Mouse (Mus musculus) liver, adult 2 months (tissue): ENCODE data around the gene Akt1. TPM values are rescaled to one million over a fixed set of nuclear protein-coding genes. Genes with fewer than 3 reads are reported as not detected.
A peak's percentile ranks its signal among the peaks of the same experiment; 100 is the strongest.

ENCODE experiments used
- DNase-seq: peaks from one replicate; pipeline ENCODE4 v3.0.0-alpha.2; 2011; ENCODE audit warnings: low read depth, low spot score; ENCODE audit errors: extremely low read depth
- H3K27ac ChIP-seq: fragments of 200-500 bp; replicated peaks from 2 replicates; pipeline ENCODE4 v1.5.1; 2012; ENCODE audit warnings: low read depth, mild to moderate bottlenecking, control low read depth, inconsistent platforms, low read length; ENCODE audit not compliant: insufficient read depth
- H3K27me3 ChIP-seq: fragments of 200-500 bp; 2 replicates; pipeline ENCODE4 v1.6.1; 2012; ENCODE audit warnings: mild to moderate bottlenecking, moderate library complexity, low read length, inconsistent platforms; ENCODE audit not compliant: control insufficient read depth, insufficient read depth
- H3K36me3 ChIP-seq: fragments of 200-500 bp; 2 replicates; pipeline ENCODE4 v1.6.1; 2012; ENCODE audit warnings: low read length, inconsistent platforms; ENCODE audit not compliant: control insufficient read depth, insufficient read depth
- H3K4me1 ChIP-seq: fragments of 200-500 bp; 2 replicates; pipeline ENCODE4 v1.6.1; 2011; ENCODE audit warnings: low read length; ENCODE audit not compliant: control insufficient read depth, insufficient read depth
- H3K4me3 ChIP-seq: fragments of 200-500 bp; 2 replicates; pipeline ENCODE4 v1.5.1; 2011; ENCODE audit warnings: low read depth, mild to moderate bottlenecking, control low read depth, low read length, moderate library complexity; ENCODE audit not compliant: insufficient read depth
- H3K79me2 ChIP-seq: fragments of 200-500 bp; 2 replicates; pipeline ENCODE4 v1.6.1; 2012; ENCODE audit warnings: inconsistent platforms, mild to moderate bottlenecking, low read length, moderate library complexity; ENCODE audit not compliant: control insufficient read depth, insufficient read depth
- H3K9ac ChIP-seq: fragments of 200-500 bp; 2 replicates; pipeline ENCODE4 v1.6.1; 2012; ENCODE audit warnings: low read depth, mild to moderate bottlenecking, control low read depth, inconsistent platforms, low read length
- CTCF ChIP-seq: fragments of 200-500 bp; IDR thresholded peaks from 2 replicates; pipeline ENCODE4 v1.5.1; 2011; ENCODE audit warnings: low read depth, low read length, control low read depth
- POLR2A ChIP-seq: fragments of 200-500 bp; IDR thresholded peaks from 2 replicates; pipeline ENCODE4 v1.6.1; 2011; ENCODE audit warnings: low read length, control low read depth; ENCODE audit not compliant: insufficient read depth; ENCODE audit errors: extremely low read depth
- WGBS: fragments of 180-500 bp; shearing (Covaris S2); methylation state at CpG from one replicate; pipeline ENCODE4 v1.1.7; 2018; 5-methylcytosine and 5-hydroxymethylcytosine counted together
- polyA plus RNA-seq: library from polyadenylated mRNA; depleted of rRNA; stranded (reverse); fragments of >200 nt; gene quantifications from 2 replicates; pipeline ENCODE4 v1.2.3, GENCODE M21; 2012
- total RNA-seq: library from RNA; depleted of rRNA; stranded (reverse); fragments of >200 nt; gene quantifications from 2 replicates; pipeline ENCODE4 v1.2.3, GENCODE M21; 2014

The Akt1 gene
- total and polyA plus RNA-seq, 2 experiments, result 31.8 to 60.5 TPM

- TF ChIP-seq CTCF (no peak), POLR2A (no peak)
- Histone ChIP-seq H3K79me2 (peaks cover 50% of the 10 kb centered on the region), H3K36me3 (0 out of 2 replicates have a peak, but pooled peaks cover 2% of the 10 kb centered on the region), H3K4me3 (peak overlapping the region; percentile 24; the same call in 1 of the 2 replicates), H3K27me3 (no peaks in the 10 kb centered on the region), H3K4me1 (peaks cover 24% of the 10 kb centered on the region), H3K27ac (no peak overlapping the region), H3K9ac (peak overlapping the region; percentile 15)
- no peak for DNase-seq
- WGBS, result 25% methylated on average over 18 of the region's 18 CpGs
Observed at GRCm38 (mm10) chr12:112665445-112665844, 9.2 kb downstream of the Akt1 start.

- Histone ChIP-seq H3K36me3 (0 out of 2 replicates have a peak, but pooled peaks cover 2% of the 10 kb centered on the region), H3K79me2 (peaks cover 42% of the 10 kb centered on the region), H3K9ac (no peak overlapping the region), H3K27ac (no peak overlapping the region), H3K4me1 (peaks cover 19% of the 10 kb centered on the region), H3K4me3 (no peak overlapping the region), H3K27me3 (no peaks in the 10 kb centered on the region)
- TF ChIP-seq CTCF, result no peak
- no peak for TF ChIP-seq POLR2A
- WGBS, result 78% methylated on average over 5 of the region's 5 CpGs
- DNase-seq, result no peak
Observed at GRCm38 (mm10) chr12:112664656-112665055, 10.0 kb downstream of the Akt1 start.

- peaks cover 40% of the 10 kb centered on the region; the same call in 1 of the 2 replicates for H3K79me2 ChIP-seq
- H3K4me3 ChIP-seq, result no peak overlapping the region
- H3K36me3 ChIP-seq, result peaks cover 2% of the 10 kb centered on the region; the same call in 1 of the 2 replicates
- no peak overlapping the region for H3K27ac ChIP-seq
- peaks cover 19% of the 10 kb centered on the region for H3K4me1 ChIP-seq
- 82% methylated on average over 2 of the region's 2 CpGs for WGBS
- DNase-seq, result no peak
- TF ChIP-seq CTCF (no peak), POLR2A (no peak)
- H3K9ac ChIP-seq, result no peak overlapping the region
- no peaks in the 10 kb centered on the region for H3K27me3 ChIP-seq
Observed at GRCm38 (mm10) chr12:112664124-112664523, 10.6 kb downstream of the Akt1 start.

- 96% methylated on average over 12 of the region's 12 CpGs for WGBS
- Histone ChIP-seq H3K27me3 (no peaks in the 10 kb centered on the region), H3K9ac (no peak overlapping the region), H3K36me3 (peaks cover 2% of the 10 kb centered on the region; the same call in 1 of the 2 replicates), H3K79me2 (peaks cover 40% of the 10 kb centered on the region; the same call in 1 of the 2 replicates), H3K4me3 (no peak overlapping the region), H3K27ac (no peak overlapping the region), H3K4me1 (peaks cover 15% of the 10 kb centered on the region)
- no peak for DNase-seq
- TF ChIP-seq CTCF (no peak), POLR2A (no peak)
Observed at GRCm38 (mm10) chr12:112663716-112664115, 11.0 kb downstream of the Akt1 start.

GRCm38 (mm10) chr12:112663303-112663702, 11.4 kb downstream of the Akt1 start:
- Histone ChIP-seq H3K27ac (no peak overlapping the region), H3K4me3 (no peak overlapping the region), H3K9ac (no peak overlapping the region), H3K27me3 (no peaks in the 10 kb centered on the region), H3K79me2 (peaks cover 36% of the 10 kb centered on the region; the same call in 1 of the 2 replicates), H3K36me3 (peaks cover 2% of the 10 kb centered on the region; the same call in 1 of the 2 replicates), H3K4me1 (peaks cover 11% of the 10 kb centered on the region)
- TF ChIP-seq CTCF, result no peak
- TF ChIP-seq POLR2A, result no peak
- 95% methylated on average over 11 of the region's 11 CpGs for WGBS
- DNase-seq, result no peak

GRCm38 (mm10) chr12:112661851-112662250, 12.8 kb downstream of the Akt1 start:
- Histone ChIP-seq H3K4me1 (peaks cover 7% of the 10 kb centered on the region), H3K27me3 (no peaks in the 10 kb centered on the region), H3K36me3 (peaks cover 6% of the 10 kb centered on the region; the same call in 1 of the 2 replicates), H3K79me2 (peaks cover 30% of the 10 kb centered on the region; the same call in 1 of the 2 replicates), H3K27ac (no peak overlapping the region), H3K9ac (no peak overlapping the region), H3K4me3 (no peak overlapping the region)
- 88% methylated on average over 9 of the region's 9 CpGs for WGBS
- no peak for TF ChIP-seq CTCF
- TF ChIP-seq POLR2A, result no peak
- DNase-seq, result no peak
